Mouse (Mus musculus): ENCODE measurements around the gene Twistnb. TPM values are rescaled to one million over a fixed set of nuclear protein-coding genes. Genes with fewer than 3 reads are reported as not detected.
A peak's percentile ranks its signal among the peaks of the same experiment; 100 is the strongest.

Gene Twistnb
- total and polyA plus RNA-seq, 3 experiments: 19.2 to 51.2 (median 34.4) TPM

DNA sequence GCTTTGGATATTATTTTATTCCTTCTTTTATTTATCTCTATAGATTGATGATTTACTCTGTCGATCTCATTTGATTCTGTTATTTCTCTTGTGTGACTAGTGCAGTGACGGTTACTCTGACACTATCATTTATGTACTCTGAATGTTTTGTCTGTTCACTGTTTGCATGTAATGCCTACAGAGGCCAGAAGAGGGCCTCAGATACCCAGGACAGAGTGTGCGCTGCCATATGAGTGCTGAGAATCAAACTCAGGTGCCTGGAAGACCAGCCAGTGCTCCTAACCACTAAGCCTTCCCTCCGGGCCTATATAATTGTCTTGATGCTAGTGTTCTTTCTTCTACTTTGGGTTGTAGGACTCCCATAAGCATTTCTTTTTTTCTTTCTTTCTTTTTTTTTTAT is 5.3 kb downstream of the Twistnb start:
- Histone ChIP-seq H3K79me2 (replicated peaks; ENCODE audit: control insufficient read depth, extremely low read depth, insufficient read depth, poor library complexity, severe bottlenecking) (peaks cover 40% of the 10 kb centered on the region), H3K4me2 (ENCODE audit: insufficient read depth, low read depth, poor library complexity, severe bottlenecking) (no peak overlapping the region), H3K27ac (ENCODE audit: insufficient read depth, low read depth) (no peak overlapping the region), H3K4me1 (ENCODE audit: control insufficient read depth in 1 of 2, insufficient read depth in 2 of 2) (peaks cover 4 to 23% of the 10 kb centered on the region in 2 experiments), H3K4me3 (replicated peaks in 1 of 3; ENCODE audit: low read depth in 2 of 3, low read length in 2 of 3, poor library complexity in 1 of 3) (no peak overlapping the region), H3K9me3 (replicated peaks; ENCODE audit: low read length) (no peaks in the 10 kb centered on the region), H3K27me3 (replicated peaks) (no peaks in the 10 kb centered on the region), H3K9ac (ENCODE audit: insufficient read depth, low read depth) (no peak overlapping the region), H3K36me3 (replicated peaks in 1 of 2; ENCODE audit: control insufficient read depth in 1 of 2, insufficient read depth in 1 of 2, low read length in 1 of 2) (peaks cover 22 to 36% of the 10 kb centered on the region in 2 experiments)
- in situ Hi-C loops (cut with MboI; ENCODE audit: low pct_ligation_motif_present, low pct_unique_long_range_greater_than_20kb, low sequenced_read_pairs): no loop called here
- peak; percentile 27 for DNase-seq (ENCODE audit: extremely low read depth)
- dilution Hi-C loops (cut with MboI; ENCODE audit: extremely low pct_ligation_motif_present, extremely low pct_unique_long_range_greater_than_20kb, low sequenced_read_pairs): no loop called here
- no peak for TF ChIP-seq MYC (IDR thresholded peaks at IDR 0.05; ENCODE audit: low read depth, low read length)
- peak; percentile 12 to 25; a peak in 2 of 4 replicates for TF ChIP-seq CTCF (conservative IDR thresholded peaks at IDR 0.05 in 1 of 2, IDR thresholded peaks at IDR 0.05 in 1 of 2; ENCODE audit: low read depth in 2 of 2, low read length in 2 of 2)

DNA sequence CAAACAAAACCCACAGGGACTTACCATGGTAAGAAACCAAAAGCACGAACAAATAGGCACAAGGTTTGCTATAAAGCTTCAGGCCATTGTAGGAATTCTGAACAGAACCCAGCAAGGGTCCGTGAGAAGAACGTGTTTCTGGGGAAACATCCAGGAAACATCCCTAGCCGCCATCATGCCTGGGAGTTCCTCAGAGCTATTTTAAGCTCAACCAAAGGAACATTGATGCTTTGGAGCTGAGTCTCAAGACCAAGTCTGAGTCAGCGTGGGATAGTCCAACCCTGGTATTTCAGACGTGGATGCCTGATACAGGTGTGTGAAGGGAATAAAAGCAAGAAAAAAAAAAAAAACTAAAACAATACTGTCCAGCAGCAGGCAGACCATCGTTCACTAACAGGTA is 26.0 kb downstream of the Twistnb start:
- H3K9me3 ChIP-seq (replicated peaks; ENCODE audit: low read length): no peaks in the 10 kb centered on the region
- H3K79me2 ChIP-seq (replicated peaks; ENCODE audit: control insufficient read depth, extremely low read depth, insufficient read depth, poor library complexity, severe bottlenecking): no peaks in the 10 kb centered on the region
- TF ChIP-seq NRF1 (IDR thresholded peaks at IDR 0.05; ENCODE audit: low read depth, low read length): no peak
- in situ Hi-C loops (cut with MboI; ENCODE audit: low pct_ligation_motif_present, low pct_unique_long_range_greater_than_20kb, low sequenced_read_pairs): no loop called here
- no peak overlapping the region for H3K4me3 ChIP-seq (replicated peaks in 1 of 3; ENCODE audit: low read depth in 2 of 3, low read length in 2 of 3, poor library complexity in 1 of 3)
- no peaks in the 10 kb centered on the region for H3K36me3 ChIP-seq (replicated peaks in 1 of 2; ENCODE audit: control insufficient read depth in 1 of 2, insufficient read depth in 1 of 2, low read length in 1 of 2)
- no peak for DNase-seq (ENCODE audit: extremely low read depth)
- H3K4me1 ChIP-seq (ENCODE audit: control insufficient read depth in 1 of 2, insufficient read depth in 2 of 2): no peaks in the 10 kb centered on the region
- no peaks in the 10 kb centered on the region for H3K27me3 ChIP-seq (replicated peaks)
- no peak overlapping the region for H3K4me2 ChIP-seq (ENCODE audit: insufficient read depth, low read depth, poor library complexity, severe bottlenecking)
- no peak overlapping the region for H3K9ac ChIP-seq (ENCODE audit: insufficient read depth, low read depth)
- dilution Hi-C loops (cut with MboI; ENCODE audit: extremely low pct_ligation_motif_present, extremely low pct_unique_long_range_greater_than_20kb, low sequenced_read_pairs): no loop called here
- no peak overlapping the region for H3K27ac ChIP-seq (ENCODE audit: insufficient read depth, low read depth)

DNA sequence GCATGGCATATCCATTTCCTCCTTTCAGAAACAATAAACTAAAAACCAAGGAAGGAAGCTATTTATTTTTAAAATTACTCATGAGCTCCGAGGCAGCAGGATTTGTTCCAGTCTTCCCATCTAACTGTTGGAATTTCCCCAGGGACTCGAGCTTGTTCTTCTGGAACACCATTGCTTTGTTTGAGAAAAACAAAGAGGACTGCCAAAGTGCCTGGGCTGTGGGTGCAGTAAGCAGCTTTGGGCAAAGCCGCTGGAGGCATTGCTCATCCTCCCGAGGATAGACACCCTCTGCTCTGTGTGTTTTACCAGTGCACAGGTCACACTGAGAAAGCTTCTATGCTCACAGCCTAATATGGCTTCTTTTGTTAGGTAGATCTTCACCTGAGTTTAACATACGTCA is 26.8 kb downstream of the Twistnb start:
- Histone ChIP-seq H3K36me3 (replicated peaks in 1 of 2; ENCODE audit: control insufficient read depth in 1 of 2, insufficient read depth in 1 of 2, low read length in 1 of 2) (no peaks in the 10 kb centered on the region), H3K9me3 (replicated peaks; ENCODE audit: low read length) (no peaks in the 10 kb centered on the region), H3K27ac (ENCODE audit: insufficient read depth, low read depth) (no peak overlapping the region), H3K27me3 (replicated peaks) (no peaks in the 10 kb centered on the region), H3K4me2 (ENCODE audit: insufficient read depth, low read depth, poor library complexity, severe bottlenecking) (no peak overlapping the region), H3K79me2 (replicated peaks; ENCODE audit: control insufficient read depth, extremely low read depth, insufficient read depth, poor library complexity, severe bottlenecking) (no peaks in the 10 kb centered on the region), H3K4me3 (replicated peaks in 1 of 3; ENCODE audit: low read depth in 2 of 3, low read length in 2 of 3, poor library complexity in 1 of 3) (no peak overlapping the region), H3K9ac (ENCODE audit: insufficient read depth, low read depth) (no peak overlapping the region), H3K4me1 (ENCODE audit: control insufficient read depth in 1 of 2, insufficient read depth in 2 of 2) (no peaks in the 10 kb centered on the region)
- no peak for DNase-seq (ENCODE audit: extremely low read depth)
- TF ChIP-seq ELF1 (IDR thresholded peaks at IDR 0.05; ENCODE audit: low read depth, low read length) (no peak), HCFC1 (IDR thresholded peaks at IDR 0.05; ENCODE audit: low read depth, low read length) (no peak), SMC3 (IDR thresholded peaks at IDR 0.05; ENCODE audit: low read depth, low read length) (no peak), EP300 (IDR thresholded peaks at IDR 0.05; ENCODE audit: low read length) (no peak), SIN3A (IDR thresholded peaks at IDR 0.05; ENCODE audit: low read length) (no peak), BHLHE40 (IDR thresholded peaks at IDR 0.05; ENCODE audit: low read depth, low read length) (no peak), POLR2AphosphoS2 (IDR thresholded peaks at IDR 0.05; ENCODE audit: low read depth, low read length) (no peak), PAX5 (IDR thresholded peaks at IDR 0.05; ENCODE audit: low read length) (no peak), MEF2A (IDR thresholded peaks at IDR 0.05; ENCODE audit: borderline replicate concordance, low read depth, low read length) (no peak), ZKSCAN1 (IDR thresholded peaks at IDR 0.05; ENCODE audit: borderline replicate concordance, low read depth, low read length) (no peak), NELFE (IDR thresholded peaks at IDR 0.05; ENCODE audit: low read depth, low read length) (no peak), JUN (IDR thresholded peaks at IDR 0.05; ENCODE audit: insufficient read depth, low read depth, low read length) (no peak), MXI1 (IDR thresholded peaks at IDR 0.05; ENCODE audit: low read depth, low read length) (no peak), POLR2A (IDR thresholded peaks at IDR 0.05; ENCODE audit: low read depth, low read length) (no peak), IRF4 (IDR thresholded peaks at IDR 0.05; ENCODE audit: low read depth, low read length) (no peak)
- dilution Hi-C loops (cut with MboI; ENCODE audit: extremely low pct_ligation_motif_present, extremely low pct_unique_long_range_greater_than_20kb, low sequenced_read_pairs) (no loop called here), in situ Hi-C loops (cut with MboI; ENCODE audit: low pct_ligation_motif_present, low pct_unique_long_range_greater_than_20kb, low sequenced_read_pairs) (no loop called here)
